Mouse (Mus musculus) stomach, embryonic 14.5 days (tissue): ENCODE results near the gene Mical3. TPM values are rescaled to one million over a fixed set of nuclear protein-coding genes. Genes with fewer than 3 reads are reported as not detected.

Source experiments
- ATAC-seq: fragments of 200-750 bp; cut with Nextera tagmentation; 2 replicates; pipeline ENCODE4 v1.8.0; 2017; ENCODE audit warnings: low read depth, moderate TSS enrichment; ENCODE audit not compliant: insufficient number of reproducible peaks, insufficient read depth, low FRiP score
- H3K27ac ChIP-seq: fragments of 300-500 bp; sonication (generic); 2 replicates; pipeline ENCODE4 v1.5.1; 2014; ENCODE audit warnings: mild to moderate bottlenecking, low read length, moderate library complexity, mixed read lengths
- H3K27me3 ChIP-seq: fragments of 300-500 bp; sonication (generic); 2 replicates; pipeline ENCODE4 v1.6.1; 2014; ENCODE audit warnings: low read length, control low read depth, mixed read lengths; ENCODE audit not compliant: control insufficient read depth, insufficient read depth
- H3K36me3 ChIP-seq: fragments of 300-500 bp; sonication (generic); 2 replicates; pipeline ENCODE4 v1.6.1; 2014; ENCODE audit warnings: mild to moderate bottlenecking, control low read depth, low read length, moderate library complexity, mixed read lengths; ENCODE audit not compliant: control insufficient read depth, insufficient read depth
- H3K4me1 ChIP-seq: fragments of 300-500 bp; sonication (generic); 2 replicates; pipeline ENCODE4 v1.6.1; 2014; ENCODE audit warnings: low read length, control low read depth, mixed read lengths; ENCODE audit not compliant: control insufficient read depth, insufficient read depth
- H3K4me2 ChIP-seq: fragments of 300-500 bp; sonication (generic); replicated peaks from 2 replicates; pipeline ENCODE4 v1.6.1; 2014; ENCODE audit warnings: low read depth, low read length, control low read depth
- H3K4me3 ChIP-seq: fragments of 300-500 bp; sonication (generic); 2 replicates; pipeline ENCODE4 v1.5.1; 2014; ENCODE audit warnings: low read depth, low read length, control low read depth
- H3K9ac ChIP-seq: fragments of 300-500 bp; sonication (generic); replicated peaks from 2 replicates; pipeline ENCODE4 v1.6.1; 2014; ENCODE audit warnings: low read depth, mild to moderate bottlenecking, control low read depth, low read length, moderate library complexity, mixed read lengths
- H3K9me3 ChIP-seq: fragments of 300-500 bp; sonication (generic); 2 replicates; pipeline ENCODE4 v1.6.1; 2016; ENCODE audit warnings: low read depth, low read length, control low read depth; ENCODE audit not compliant: control insufficient read depth
- WGBS: fragments of 180-500 bp; shearing (Covaris S2); extraction: QIAGEN DNeasy Blood & Tissue Kit; methylation state at CpG from one replicate; pipeline ENCODE4 v1.1.7; 2014; 5-methylcytosine and 5-hydroxymethylcytosine counted together
- polyA plus RNA-seq: library from polyadenylated mRNA; unstranded; fragments of >200 nt; fragmentation: Nextera tagmentation; extraction: Ambion mirVana; gene quantifications from 2 replicates; pipeline ENCODE4 v1.2.1, GENCODE M21; 2014

Gene Mical3
- polyA plus RNA-seq, 1 experiment from 2014 or later = 24.8 TPM

- no peak overlapping the region for H3K4me3 ChIP-seq
- H3K27me3 ChIP-seq = no peaks in the 10 kb centered on the region
- H3K36me3 ChIP-seq = no peaks in the 10 kb centered on the region
- no peak overlapping the region for H3K9ac ChIP-seq
- WGBS = 84% methylated on average over 14 of the region's 14 CpGs
- no peak for ATAC-seq
- no peak overlapping the region for H3K27ac ChIP-seq
- H3K4me1 ChIP-seq = 0 out of 2 replicates have a peak, but pooled peaks cover 3% of the 10 kb centered on the region
- no peaks in the 10 kb centered on the region for H3K9me3 ChIP-seq
- H3K4me2 ChIP-seq = no peak overlapping the region
These were observed 27.2 kb downstream of the Mical3 start for GRCm38 (mm10) chr6:121103406-121104171.

- Histone ChIP-seq H3K27ac (no peak overlapping the region), H3K4me2 (no peak overlapping the region), H3K9me3 (no peaks in the 10 kb centered on the region), H3K4me1 (0 out of 2 replicates have a peak, but pooled peaks cover 5% of the 10 kb centered on the region), H3K27me3 (no peaks in the 10 kb centered on the region), H3K36me3 (no peaks in the 10 kb centered on the region), H3K4me3 (no peak overlapping the region), H3K9ac (no peak overlapping the region)
- 81% methylated on average over 10 of the region's 10 CpGs for WGBS
- no peak for ATAC-seq
These were observed 27.9 kb downstream of the Mical3 start for GRCm38 (mm10) chr6:121102941-121103340.

- Histone ChIP-seq H3K27ac (no peak overlapping the region), H3K27me3 (no peaks in the 10 kb centered on the region), H3K9me3 (no peaks in the 10 kb centered on the region), H3K4me3 (no peak overlapping the region), H3K4me2 (no peak overlapping the region), H3K4me1 (0 out of 2 replicates have a peak, but pooled peaks cover 5% of the 10 kb centered on the region), H3K9ac (no peak overlapping the region), H3K36me3 (no peaks in the 10 kb centered on the region)
- ATAC-seq = no peak
- WGBS = 82% methylated on average over 2 of the region's 2 CpGs
These were observed 28.7 kb downstream of the Mical3 start for GRCm38 (mm10) chr6:121102084-121102483.

GRCm38 (mm10) chr6:121101201-121101600 is 29.6 kb downstream of the Mical3 start:
- no peak overlapping the region for H3K4me3 ChIP-seq
- no peaks in the 10 kb centered on the region for H3K36me3 ChIP-seq
- H3K27me3 ChIP-seq = no peaks in the 10 kb centered on the region
- H3K9ac ChIP-seq = no peak overlapping the region
- no peaks in the 10 kb centered on the region for H3K9me3 ChIP-seq
- no peak overlapping the region for H3K27ac ChIP-seq
- 0 out of 2 replicates have a peak, but pooled peaks cover 5% of the 10 kb centered on the region for H3K4me1 ChIP-seq
- ATAC-seq = no peak
- 81% methylated on average over 5 of the region's 5 CpGs for WGBS
- no peak overlapping the region for H3K4me2 ChIP-seq

GRCm38 (mm10) chr6:121099831-121100230 is 31.0 kb downstream of the Mical3 start:
- no peak overlapping the region for H3K4me2 ChIP-seq
- H3K9me3 ChIP-seq = no peaks in the 10 kb centered on the region
- no peaks in the 10 kb centered on the region for H3K36me3 ChIP-seq
- H3K4me1 ChIP-seq = 0 out of 2 replicates have a peak, but pooled peaks cover 5% of the 10 kb centered on the region
- WGBS = 85% methylated on average over 7 of the region's 7 CpGs
- no peak overlapping the region for H3K9ac ChIP-seq
- no peak for ATAC-seq
- no peak overlapping the region for H3K4me3 ChIP-seq
- no peaks in the 10 kb centered on the region for H3K27me3 ChIP-seq
- H3K27ac ChIP-seq = no peak overlapping the region

GRCm38 (mm10) chr6:121099228-121099608 is 31.6 kb downstream of the Mical3 start:
- H3K9ac ChIP-seq = no peak overlapping the region
- WGBS = 74% methylated on average over 4 of the region's 4 CpGs
- H3K4me3 ChIP-seq = no peak overlapping the region
- no peaks in the 10 kb centered on the region for H3K36me3 ChIP-seq
- ATAC-seq = no peak
- no peaks in the 10 kb centered on the region for H3K27me3 ChIP-seq
- 0 out of 2 replicates have a peak, but pooled peaks cover 5% of the 10 kb centered on the region for H3K4me1 ChIP-seq
- H3K27ac ChIP-seq = no peak overlapping the region
- no peaks in the 10 kb centered on the region for H3K9me3 ChIP-seq
- no peak overlapping the region for H3K4me2 ChIP-seq

- H3K36me3 ChIP-seq = no peaks in the 10 kb centered on the region
- no peak overlapping the region for H3K4me3 ChIP-seq
- ATAC-seq = no peak
- H3K27ac ChIP-seq = no peak overlapping the region
- no peaks in the 10 kb centered on the region for H3K27me3 ChIP-seq
- 75% methylated on average over 9 of the region's 9 CpGs for WGBS
- H3K9ac ChIP-seq = no peak overlapping the region
- H3K4me1 ChIP-seq = 0 out of 2 replicates have a peak, but pooled peaks cover 5% of the 10 kb centered on the region
- H3K4me2 ChIP-seq = no peak overlapping the region
- no peaks in the 10 kb centered on the region for H3K9me3 ChIP-seq
These were observed 32.1 kb downstream of the Mical3 start for GRCm38 (mm10) chr6:121098511-121099227.

- ATAC-seq = no peak
- 70% methylated on average over 9 of the region's 9 CpGs for WGBS
- no peak overlapping the region for H3K9ac ChIP-seq
These were observed 32.7 kb downstream of the Mical3 start for GRCm38 (mm10) chr6:121098109-121098508.

More at GRCm38 (mm10) chr6:121098109-121098508, 32.7 kb downstream of the Mical3 start:
- no peaks in the 10 kb centered on the region for H3K27me3 ChIP-seq
- no peak overlapping the region for H3K4me2 ChIP-seq
- H3K4me1 ChIP-seq = 0 out of 2 replicates have a peak, but pooled peaks cover 2% of the 10 kb centered on the region
- H3K27ac ChIP-seq = no peak overlapping the region
- no peaks in the 10 kb centered on the region for H3K36me3 ChIP-seq
- H3K9me3 ChIP-seq = no peaks in the 10 kb centered on the region
- no peak overlapping the region for H3K4me3 ChIP-seq
